Comparison of ENCODE assay signal across 16 mouse cellular contexts in genomic region chr16:9664060-9664459, GRCm38 (mm10).
"Had no signal": no experiment of that assay in that cellular context is flagged by ENCODE, and none has a peak within 500 bp of the region (broad histone marks: within the 10 kb centered on the region; RNA-seq: fewer than 3 reads in every experiment).

No protein-coding gene starts in this region.

- H3K9ac ChIP-seq: limb, embryonic 12.5 days; liver, embryonic 14.5 days; neural tube, embryonic 13.5 days had no signal

- ATAC-seq: inflammation-experienced regulatory T-cells, adult 6 months; intestine, postnatal 0 days; midbrain, embryonic 16.5 days had no signal

- DNase-seq: kidney, adult 8-10 months; kidney, postnatal 4 days; liver; retina, postnatal 1 day; right cerebral cortex, postnatal 4 days; spleen, adult 18-20 months; thymus, adult 18-20 months; thymus, postnatal 14 days had no signal

- H3K4me2 ChIP-seq: limb, embryonic 12.5 days; neural tube, embryonic 13.5 days had no signal

- H3K4me1 ChIP-seq: limb, embryonic 12.5 days; midbrain, embryonic 10.5 days; neural tube, embryonic 13.5 days had no signal

- H3K9me3 ChIP-seq: limb, embryonic 12.5 days; midbrain, embryonic 10.5 days; neural tube, embryonic 13.5 days had no signal

- H3K27me3 ChIP-seq: limb, embryonic 12.5 days; neural tube, embryonic 13.5 days had no signal

- H3K36me3 ChIP-seq: limb, embryonic 12.5 days; midbrain, embryonic 10.5 days; neural tube, embryonic 13.5 days had no signal

- H3K4me3 ChIP-seq: limb, embryonic 12.5 days; midbrain, embryonic 10.5 days; neural tube, embryonic 13.5 days had no signal

- H3K27ac ChIP-seq: kidney, postnatal 0 days; limb, embryonic 12.5 days; liver, embryonic 14.5 days; midbrain, embryonic 10.5 days; neural tube, embryonic 13.5 days had no signal
